Mouse (Mus musculus): ENCODE measurements around the gene Ddah2.

DNA sequence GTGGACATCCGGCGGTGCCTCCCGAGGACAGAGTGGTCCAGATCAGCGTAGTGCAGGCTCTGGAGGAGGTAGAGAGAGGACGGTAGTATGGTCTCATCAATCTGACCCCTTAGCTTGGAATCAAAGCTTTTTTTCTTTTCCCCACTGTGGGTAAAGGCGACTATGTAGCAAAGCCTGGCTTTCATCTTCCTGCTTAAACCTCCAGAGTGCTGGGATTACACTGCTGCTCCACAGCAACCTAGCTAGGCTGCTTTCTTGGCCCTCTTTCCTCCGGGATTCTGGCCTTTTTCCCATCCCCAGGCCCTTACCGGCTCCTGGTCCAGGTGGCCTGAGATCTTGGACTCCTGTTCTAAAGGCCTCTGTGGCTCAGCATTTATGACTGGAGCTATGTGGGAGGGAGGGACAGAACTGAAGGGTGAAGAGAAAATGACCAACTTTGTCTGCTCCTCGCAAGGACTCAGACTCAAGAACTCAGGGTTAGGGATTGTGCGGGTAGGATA lies 5.6 kb downstream of the Ddah2 start:
- TF ChIP-seq CTCF (IDR thresholded peaks at IDR 0.05; ENCODE audit: extremely low read depth, insufficient read depth, insufficient read length, insufficient replicate concordance) (no peak), POLR2A (IDR thresholded peaks at IDR 0.05; ENCODE audit: low read depth, low read length) (no peak)

All from spleen, adult 2 months (tissue).